Mouse (Mus musculus) T-helper 2 cell (primary cell): Measurements from ENCODE around the gene Mmp14.

Source experiments
- in situ Hi-C: fragments of 300-600 bp; cut with MboI, MseI; formaldehyde crosslinking; loops from one replicate; pipeline ENCODE4 v1.15.1; 2025; ENCODE audit warnings: high pct_unique_total_duplicates

The Mmp14 gene

GRCm38 (mm10) chr14:54471467-54471866 is 40.1 kb downstream of the Mmp14 start:
- in situ Hi-C loops, result no loop called here

- in situ Hi-C loops, result no loop called here
Measured at GRCm38 (mm10) chr14:54472671-54473070, 41.3 kb downstream of the Mmp14 start.

GRCm38 (mm10) chr14:54474744-54475143 is 43.3 kb downstream of the Mmp14 start:
- in situ Hi-C loops, result no loop called here

GRCm38 (mm10) chr14:54475941-54476844 is 44.8 kb downstream of the Mmp14 start, which contains the start of gene Rem2:
Rem2 (plus strand) TSS chr14:54476100.
- in situ Hi-C loops, result no loop called here

GRCm38 (mm10) chr14:54477172-54477909 is 45.9 kb downstream of the Mmp14 start:
- in situ Hi-C loops, result no loop called here

GRCm38 (mm10) chr14:54479451-54479920 is 48.1 kb downstream of the Mmp14 start:
- in situ Hi-C loops, result no loop called here

GRCm38 (mm10) chr14:54480673-54481072 is 49.3 kb downstream of the Mmp14 start:
- in situ Hi-C loops, result no loop called here

- in situ Hi-C loops, result no loop called here
Measured at GRCm38 (mm10) chr14:54481402-54481801, 50.0 kb downstream of the Mmp14 start.

GRCm38 (mm10) chr14:54482498-54482897 is 51.1 kb downstream of the Mmp14 start:
- in situ Hi-C loops, result no loop called here

- in situ Hi-C loops, result no loop called here
Measured at GRCm38 (mm10) chr14:54485899-54486298, 54.5 kb downstream of the Mmp14 start.

- in situ Hi-C loops, result no loop called here
Measured at GRCm38 (mm10) chr14:54487732-54488131, 56.3 kb downstream of the Mmp14 start.

GRCm38 (mm10) chr14:54488350-54488749 is 56.9 kb downstream of the Mmp14 start:
- in situ Hi-C loops, result no loop called here

GRCm38 (mm10) chr14:54492345-54493131 is 61.1 kb downstream of the Mmp14 start:
- in situ Hi-C loops, result no loop called here

GRCm38 (mm10) chr14:54493236-54493635 is 61.8 kb downstream of the Mmp14 start:
- in situ Hi-C loops, result no loop called here

- in situ Hi-C loops, result no loop called here
Measured at GRCm38 (mm10) chr14:54494234-54494633, 62.8 kb downstream of the Mmp14 start.
